ENCODE assay signal across 17 mouse cellular contexts in the genomic region with DNA sequence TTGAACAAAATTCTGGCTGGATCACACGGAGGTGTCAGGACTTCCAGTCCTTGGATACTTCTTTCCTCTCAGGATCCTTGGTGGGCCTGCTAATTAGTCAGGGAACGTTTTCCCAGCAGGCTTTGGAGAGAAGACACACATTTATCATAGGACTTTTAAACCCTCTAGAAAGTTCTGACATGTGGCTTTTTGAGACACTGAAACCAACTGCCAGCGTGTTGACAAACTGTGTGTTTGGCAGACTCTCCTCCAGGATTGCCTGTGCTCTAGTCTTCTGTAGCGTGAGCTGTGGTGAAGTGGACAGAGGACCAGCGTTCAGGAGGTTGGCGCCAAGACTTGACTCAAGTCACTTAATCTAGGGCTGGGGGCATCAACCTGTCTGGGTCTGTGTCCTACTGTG.
"Had no signal": no experiment of that assay in that cellular context is flagged by ENCODE, and none has a peak within 500 bp of the region (broad histone marks: within the 10 kb centered on the region; RNA-seq: fewer than 3 reads in every experiment).

No protein-coding gene starts in this region.

- DNase-seq: liver, postnatal 0 days; lung, adult 2 months; lung, postnatal 14 days; lung, postnatal 36 days; midbrain, embryonic 14.5 days; right cerebral cortex, postnatal 14 days; thymus, adult 2 months; thymus, postnatal 25 days had no signal

- H3K4me2 ChIP-seq: lung, embryonic 15.5 days; midbrain, embryonic 12.5 days; neural tube, embryonic 12.5 days; stomach, embryonic 15.5 days had no signal

- ATAC-seq: liver, postnatal 0 days; lung, postnatal 0 days; midbrain, embryonic 16.5 days had no signal

- H3K9me3 ChIP-seq: lung, embryonic 15.5 days; megakaryocyte, embryonic 14.5 days; midbrain, embryonic 12.5 days; neural tube, embryonic 12.5 days; stomach, embryonic 15.5 days had no signal

- H3K27me3 ChIP-seq: lung, embryonic 15.5 days; midbrain, embryonic 12.5 days; neural tube, embryonic 12.5 days; stomach, embryonic 15.5 days had no signal

- H3K4me3 ChIP-seq: lung, embryonic 15.5 days; megakaryocyte, embryonic 14.5 days; midbrain, embryonic 12.5 days; neural tube, embryonic 12.5 days; stomach, embryonic 15.5 days had no signal

- H3K36me3 ChIP-seq: lung, embryonic 15.5 days; midbrain, embryonic 12.5 days; neural tube, embryonic 12.5 days; stomach, embryonic 15.5 days had no signal

- H3K9ac ChIP-seq: liver, postnatal 0 days; lung, embryonic 15.5 days; midbrain, embryonic 12.5 days; neural tube, embryonic 12.5 days; stomach, embryonic 15.5 days had no signal

- H3K4me1 ChIP-seq: lung, embryonic 15.5 days; megakaryocyte, embryonic 14.5 days; midbrain, embryonic 12.5 days; neural tube, embryonic 12.5 days; stomach, embryonic 15.5 days had no signal

- H3K27ac ChIP-seq: lung, embryonic 15.5 days; macrophage; midbrain, embryonic 12.5 days; neural tube, embryonic 12.5 days; stomach, embryonic 15.5 days; stomach, postnatal 0 days had no signal
